Mouse (Mus musculus) urinary bladder, postnatal 25 days (tissue): ENCODE measurements at regions not wholly inside any gene's neighbourhood (a gene's known extent, or its start where the extent isn't known, plus 50 kb on each side); places are given as distances from the start of the nearest gene placed in this dataset.

ENCODE experiments used
- DNase-seq: peaks from one replicate; pipeline ENCODE4 v3.0.0; 2022; ENCODE audit warnings: low spot score

- no peak for DNase-seq
Measured at GRCm38 (mm10) chr4:105467811-105468210, 310.7 kb downstream of the Plpp3 start.

- no peak for DNase-seq
Measured at GRCm38 (mm10) chr4:105469300-105469821, 312.2 kb downstream of the Plpp3 start.

- DNase-seq = no peak
Measured at GRCm38 (mm10) chr4:105474765-105475560, 314.7 kb upstream of the Gm12728 start.

GRCm38 (mm10) chr4:105476332-105476731 lies 313.3 kb upstream of the Gm12728 start:
- DNase-seq = no peak

GRCm38 (mm10) chr4:105486376-105486775 lies 303.3 kb upstream of the Gm12728 start:
- no peak for DNase-seq

GRCm38 (mm10) chr4:105496176-105496575 lies 293.5 kb upstream of the Gm12728 start:
- no peak for DNase-seq

- no peak for DNase-seq
Measured at GRCm38 (mm10) chr4:105506190-105506589, 283.5 kb upstream of the Gm12728 start.

- no peak for DNase-seq
Measured at GRCm38 (mm10) chr4:105507221-105507620, 282.4 kb upstream of the Gm12728 start.

- no peak for DNase-seq
Measured at GRCm38 (mm10) chr4:105509091-105509490, 280.6 kb upstream of the Gm12728 start.

GRCm38 (mm10) chr4:105510406-105510805 lies 279.3 kb upstream of the Gm12728 start:
- DNase-seq = no peak

- DNase-seq = no peak
Measured at GRCm38 (mm10) chr4:105525135-105525534, 264.5 kb upstream of the Gm12728 start.

- DNase-seq = no peak
Measured at GRCm38 (mm10) chr4:105526755-105527154, 262.9 kb upstream of the Gm12728 start.

GRCm38 (mm10) chr4:105527316-105527715 lies 262.4 kb upstream of the Gm12728 start:
- no peak for DNase-seq

- no peak for DNase-seq
Measured at GRCm38 (mm10) chr4:105531651-105532425, 257.8 kb upstream of the Gm12728 start.

GRCm38 (mm10) chr4:105535451-105535850 lies 254.2 kb upstream of the Gm12728 start:
- DNase-seq = no peak

GRCm38 (mm10) chr4:105545486-105545885 lies 244.2 kb upstream of the Gm12728 start:
- DNase-seq = no peak

GRCm38 (mm10) chr4:105549744-105550440 lies 239.8 kb upstream of the Gm12728 start:
- no peak for DNase-seq

GRCm38 (mm10) chr4:105551966-105552685 lies 237.5 kb upstream of the Gm12728 start:
- no peak for DNase-seq

GRCm38 (mm10) chr4:105554994-105555393 lies 234.7 kb upstream of the Gm12728 start:
- no peak for DNase-seq

- DNase-seq = no peak
Measured at GRCm38 (mm10) chr4:105555941-105556340, 233.7 kb upstream of the Gm12728 start.

- no peak for DNase-seq
Measured at GRCm38 (mm10) chr4:105557396-105557795, 232.3 kb upstream of the Gm12728 start.

- DNase-seq = no peak
Measured at GRCm38 (mm10) chr4:105560055-105560454, 229.6 kb upstream of the Gm12728 start.
